Mouse (Mus musculus): Measurements from ENCODE around the gene Ephb4.

The Ephb4 gene

GRCm38 (mm10) chr5:137349384-137350204, at the start of gene Ephb4:
Gene Ephb4, plus strand, starts transcription at chr5:137350109.
- in situ Hi-C loops (cut with MboI, MseI): loop anchor here (5.0 to 10.0 kb wide), 2 partner anchors 38 to 415 kb away; no protein-coding TSS in a partner anchor

DNA sequence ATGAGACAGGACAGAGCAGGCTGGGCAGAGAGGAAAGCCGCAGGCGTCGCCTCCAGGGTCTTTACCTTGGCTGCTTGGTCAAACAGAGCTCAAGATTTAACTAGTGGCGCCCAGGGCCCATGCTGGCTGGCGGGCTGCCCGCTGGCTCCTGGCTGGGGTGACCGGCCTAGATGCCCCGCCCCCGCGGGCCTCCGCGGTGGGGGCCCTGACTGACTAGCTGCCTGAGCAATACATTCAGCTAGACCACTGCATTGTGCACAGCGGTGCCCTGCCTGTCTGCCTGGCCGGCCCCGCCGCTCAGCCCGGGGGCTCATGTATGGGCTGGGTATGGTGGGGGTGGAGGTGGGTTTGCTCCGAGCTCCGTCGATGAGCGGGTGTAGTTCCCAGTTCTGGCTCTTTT, 48.7 kb upstream of the Ephb4 start:
- in situ Hi-C loops (cut with MboI, MseI): loop anchor here (25.0 kb wide), 1 partner anchor 739 kb away; the partner anchor contains the start of gene Cux1

GRCm38 (mm10) chr5:137303609-137304008, 46.3 kb upstream of the Ephb4 start:
- in situ Hi-C loops (cut with MboI, MseI): loop anchor here (25.0 kb wide), 1 partner anchor 741 kb away; the partner anchor contains the start of gene Cux1

DNA sequence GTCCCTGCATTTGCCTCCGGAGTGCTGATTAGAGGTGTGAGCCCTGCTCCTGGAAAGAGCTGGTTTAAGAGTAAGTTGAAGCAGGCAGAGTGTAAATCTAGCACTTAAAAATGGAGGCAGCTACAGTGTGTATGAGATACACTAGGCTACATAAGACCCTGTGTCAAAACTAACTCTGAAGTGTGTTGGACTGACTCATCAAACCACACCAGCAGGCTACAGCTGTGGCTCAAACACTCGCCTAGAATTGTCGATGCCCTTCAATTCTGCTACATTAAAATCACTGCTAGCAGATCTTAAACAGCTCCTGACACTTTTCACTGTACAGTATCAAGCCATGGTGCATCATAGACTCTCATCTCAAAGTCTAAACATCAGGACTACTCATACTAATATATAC, 45.7 kb upstream of the Ephb4 start:
- in situ Hi-C loops (cut with MboI, MseI): loop anchor here (25.0 kb wide), 1 partner anchor 742 kb away; the partner anchor contains the start of gene Cux1

GRCm38 (mm10) chr5:137304816-137305215, 45.1 kb upstream of the Ephb4 start:
- in situ Hi-C loops (cut with MboI, MseI): loop anchor here (25.0 kb wide), 1 partner anchor 743 kb away; the partner anchor contains the start of gene Cux1

- in situ Hi-C loops (cut with MboI, MseI): loop anchor here (25.0 kb wide), 1 partner anchor 744 kb away; the partner anchor contains the start of gene Cux1
Observed at GRCm38 (mm10) chr5:137305822-137306221, 44.1 kb upstream of the Ephb4 start.

- in situ Hi-C loops (cut with MboI, MseI): loop anchor here (25.0 kb wide), 1 partner anchor 744 kb away; the partner anchor contains the start of gene Cux1
Observed at GRCm38 (mm10) chr5:137306439-137307005, 43.4 kb upstream of the Ephb4 start.

GRCm38 (mm10) chr5:137307071-137307912, 42.6 kb upstream of the Ephb4 start, which contains the start of gene Srrt:
Gene Srrt, minus strand, starts transcription at chr5:137307674.
- in situ Hi-C loops (cut with MboI, MseI): loop anchor here (25.0 kb wide), 1 partner anchor 745 kb away; the partner anchor contains the start of gene Cux1

GRCm38 (mm10) chr5:137308356-137308755, 41.6 kb upstream of the Ephb4 start:
- in situ Hi-C loops (cut with MboI, MseI): loop anchor here (25.0 kb wide), 1 partner anchor 746 kb away; the partner anchor contains the start of gene Cux1

DNA sequence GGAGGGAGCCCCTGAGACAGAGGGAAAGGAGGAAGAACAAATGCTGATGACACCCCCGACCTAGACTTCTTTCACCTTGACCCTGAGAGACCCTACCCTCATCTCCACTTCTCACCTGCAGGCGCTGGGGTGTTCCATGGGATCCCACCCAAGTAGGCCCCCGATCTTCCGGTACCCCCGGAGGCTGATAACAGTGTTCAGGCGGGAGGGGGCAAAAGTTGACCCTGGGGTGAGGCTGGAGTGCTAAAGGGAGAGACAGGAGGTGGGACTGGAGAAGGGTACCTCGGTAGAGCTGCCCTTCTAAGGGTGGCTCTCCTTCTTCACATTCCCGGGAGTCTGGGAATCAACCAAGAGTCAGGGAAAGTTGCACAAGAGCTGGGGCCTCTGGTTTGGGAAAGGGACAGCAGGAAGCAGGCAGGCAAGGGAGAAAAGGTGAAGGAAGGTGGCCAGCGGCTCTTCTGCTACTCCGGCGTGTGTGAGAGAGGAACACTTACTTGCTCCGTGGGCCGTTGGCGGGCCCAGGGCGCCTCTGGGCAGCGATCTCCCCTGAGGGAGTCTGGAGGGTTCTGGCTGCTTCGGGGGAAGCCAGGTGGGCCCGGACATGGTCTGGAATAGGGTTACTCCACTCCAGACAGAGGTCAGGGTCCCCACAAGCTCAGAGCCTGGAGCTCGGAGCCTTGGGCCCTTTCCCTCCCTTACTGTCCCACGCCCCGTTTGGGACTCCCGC, 36.3 kb upstream of the Ephb4 start:
- in situ Hi-C loops (cut with MboI, MseI): loop anchor here (25.0 kb wide), 1 partner anchor 751 kb away; the partner anchor contains the start of gene Cux1

DNA sequence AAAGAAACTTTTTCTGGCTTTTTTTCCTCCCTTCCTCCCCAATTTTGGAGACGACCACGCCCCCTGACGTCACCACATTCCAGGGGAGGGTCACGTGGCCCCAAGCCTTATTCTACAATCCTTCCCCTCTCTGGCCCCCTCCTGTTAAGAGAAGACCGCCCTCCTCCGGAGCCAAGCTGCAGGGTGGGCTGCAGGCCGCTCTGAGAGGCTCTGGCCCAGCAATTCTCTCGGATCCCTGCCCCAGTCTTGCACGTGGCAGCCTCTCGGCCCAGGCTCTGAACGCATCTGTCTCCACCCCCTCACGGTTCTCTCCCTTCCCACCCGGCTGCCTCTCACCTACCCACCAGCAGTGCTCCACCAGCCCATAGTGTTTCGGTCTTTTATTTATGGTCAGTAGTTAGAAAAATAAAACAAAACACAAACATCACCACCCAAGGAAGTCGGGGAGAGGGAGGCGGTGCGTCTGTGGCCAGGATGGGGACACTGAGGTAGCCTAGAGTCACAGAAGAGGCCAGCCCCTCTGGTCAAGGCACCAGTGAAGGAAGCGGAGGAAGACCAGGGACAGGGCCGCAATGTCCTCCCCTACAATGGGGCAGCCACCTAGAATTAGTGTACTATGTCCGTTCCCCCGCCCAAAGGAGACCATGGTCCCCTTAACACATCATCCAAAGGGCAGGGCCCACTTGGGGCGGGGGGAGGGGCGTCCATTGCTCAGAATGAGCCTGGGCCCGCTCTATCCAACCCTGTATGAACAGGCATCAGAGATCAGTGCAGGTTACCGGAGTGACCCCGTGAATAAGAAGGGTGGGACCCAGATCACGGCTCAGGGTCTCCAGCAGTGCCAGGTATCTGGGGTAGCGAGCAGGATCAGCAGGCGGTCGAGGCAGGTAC, 35.5 kb upstream of the Ephb4 start, which contains the start of gene Trip6:
Trip6 (minus strand) TSS at position 212 of the 891 bp plus-strand sequence.
- in situ Hi-C loops (cut with MboI, MseI): loop anchor here (25.0 kb wide), 1 partner anchor 752 kb away; the partner anchor contains the start of gene Cux1

- in situ Hi-C loops (cut with MboI, MseI): loop anchor here (25.0 kb wide), 1 partner anchor 753 kb away; the partner anchor contains the start of gene Cux1
Observed at GRCm38 (mm10) chr5:137315084-137315903, 34.6 kb upstream of the Ephb4 start.

DNA sequence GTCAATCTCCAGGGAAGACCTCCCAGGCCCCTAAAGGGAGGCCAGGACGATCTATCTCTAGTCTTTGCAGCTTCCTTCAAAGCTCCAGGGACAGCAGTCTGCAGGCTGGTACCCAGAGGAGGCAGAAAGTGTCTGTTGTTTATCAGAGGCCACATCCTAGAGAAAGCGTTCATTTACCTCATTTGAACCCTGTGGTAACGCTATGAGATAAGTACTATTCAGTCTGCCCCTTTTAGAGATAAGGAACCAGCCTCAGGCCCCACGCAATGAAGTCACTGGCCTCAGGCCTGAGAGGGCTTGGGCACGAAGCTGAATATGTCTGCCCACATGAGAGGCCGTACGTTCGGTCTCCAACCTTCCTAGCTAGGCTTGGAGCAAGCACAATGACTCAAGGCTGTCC, 32.5 kb upstream of the Ephb4 start:
- in situ Hi-C loops (cut with MboI, MseI): loop anchor here (25.0 kb wide), 1 partner anchor 755 kb away; the partner anchor contains the start of gene Cux1

GRCm38 (mm10) chr5:137318570-137318969, 31.3 kb upstream of the Ephb4 start:
- in situ Hi-C loops (cut with MboI, MseI): loop anchor here (25.0 kb wide), 1 partner anchor 756 kb away; the partner anchor contains the start of gene Cux1

GRCm38 (mm10) chr5:137320996-137321395, 28.9 kb upstream of the Ephb4 start:
- in situ Hi-C loops (cut with MboI, MseI): loop anchor here (25.0 kb wide), 1 partner anchor 759 kb away; the partner anchor contains the start of gene Cux1

GRCm38 (mm10) chr5:137330910-137331309, 19.0 kb upstream of the Ephb4 start:
- in situ Hi-C loops (cut with MboI, MseI): no loop called here

DNA sequence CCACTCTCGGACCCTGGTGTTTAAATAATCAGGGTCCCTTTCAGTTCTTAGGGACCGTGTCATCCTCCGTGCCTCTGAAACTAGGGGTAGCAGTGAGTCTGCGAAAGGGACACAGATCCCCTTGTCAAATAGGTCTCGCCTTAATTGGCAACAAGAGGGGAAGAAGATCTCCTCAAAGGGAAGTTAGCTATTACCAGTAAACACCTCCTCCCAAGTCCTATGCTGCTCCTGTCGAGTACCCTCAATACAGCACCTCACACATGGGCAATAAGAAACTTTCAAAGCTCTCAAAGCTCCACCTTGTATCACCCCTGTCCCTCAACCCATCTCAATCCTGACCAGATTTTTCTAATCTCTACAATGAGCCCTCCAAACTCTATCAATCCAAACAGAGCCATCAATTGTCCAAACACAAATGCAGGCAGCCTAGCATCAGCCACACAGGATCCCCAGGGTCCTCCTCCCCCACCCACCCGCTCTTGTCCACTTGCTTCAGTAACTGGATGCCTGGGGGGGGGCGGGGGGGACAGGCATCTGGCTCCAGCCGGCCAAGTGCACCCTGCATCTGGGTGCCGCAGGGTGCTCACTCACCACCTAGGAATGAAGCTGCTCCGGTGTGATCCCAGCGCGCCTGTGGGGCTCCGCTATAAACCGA, 16.9 kb upstream of the Ephb4 start:
- in situ Hi-C loops (cut with MboI, MseI): no loop called here

Data from T-helper 2 cell (primary cell).